Mouse (Mus musculus) MN1 (cell line): ENCODE results near the gene Dnajc12.
"Not testable (repeated sequence)": the region's sequence is repeated elsewhere in the genome, so short reads cannot be mapped to it uniquely, and the experiment has no call there.

ENCODE experiments used
- DNase-seq: peaks from one replicate; pipeline ENCODE4 v3.0.0-alpha.2; 2016; ENCODE audit warnings: low spot score

Gene Dnajc12

GRCm38 (mm10) chr10:63386444-63386843 is 4.2 kb downstream of the Dnajc12 start:
- DNase-seq: peak; percentile 90

GRCm38 (mm10) chr10:63386991-63387390 is 4.7 kb downstream of the Dnajc12 start:
- DNase-seq: peak; percentile 20

GRCm38 (mm10) chr10:63388948-63389347 is 6.7 kb downstream of the Dnajc12 start:
- no peak for DNase-seq

- DNase-seq: no peak
These were observed 14.7 kb downstream of the Dnajc12 start for GRCm38 (mm10) chr10:63396963-63397362.

GRCm38 (mm10) chr10:63402731-63403504 is 20.7 kb downstream of the Dnajc12 start:
- DNase-seq: no peak

GRCm38 (mm10) chr10:63403636-63404035 is 21.4 kb downstream of the Dnajc12 start:
- DNase-seq: no peak

GRCm38 (mm10) chr10:63410162-63410956 is 28.1 kb downstream of the Dnajc12 start:
- DNase-seq: no peak

GRCm38 (mm10) chr10:63411674-63412073 is 29.4 kb downstream of the Dnajc12 start:
- DNase-seq: not testable (repeated sequence)

- DNase-seq: no peak
These were observed 30.5 kb downstream of the Dnajc12 start for GRCm38 (mm10) chr10:63412756-63413155.

GRCm38 (mm10) chr10:63415287-63415686 is 33.0 kb downstream of the Dnajc12 start:
- DNase-seq: no peak

GRCm38 (mm10) chr10:63415850-63416249 is 33.6 kb downstream of the Dnajc12 start:
- no peak for DNase-seq

- no peak for DNase-seq
These were observed 34.8 kb downstream of the Dnajc12 start for GRCm38 (mm10) chr10:63417061-63417460.

GRCm38 (mm10) chr10:63421739-63422735 is 39.8 kb downstream of the Dnajc12 start, which contains the start of gene Gm7075:
Gene Gm7075 (minus strand): TSS chr10:63421789.
- DNase-seq: no peak

GRCm38 (mm10) chr10:63422736-63422992 is 40.4 kb downstream of the Dnajc12 start:
- no peak for DNase-seq

- DNase-seq: no peak
These were observed 41.6 kb downstream of the Dnajc12 start for GRCm38 (mm10) chr10:63423591-63424474.

GRCm38 (mm10) chr10:63424475-63424814 is 42.2 kb downstream of the Dnajc12 start:
- DNase-seq: peak; percentile 37

GRCm38 (mm10) chr10:63427146-63427545 is 44.9 kb downstream of the Dnajc12 start:
- no peak for DNase-seq

- DNase-seq: peak; percentile 40
These were observed 46.2 kb downstream of the Dnajc12 start for GRCm38 (mm10) chr10:63428243-63429022.

- DNase-seq: no peak
These were observed 46.7 kb downstream of the Dnajc12 start for GRCm38 (mm10) chr10:63429023-63429340.

GRCm38 (mm10) chr10:63429380-63429779 is 47.1 kb downstream of the Dnajc12 start:
- DNase-seq: peak; percentile 96
